Mouse (Mus musculus): ENCODE results near the gene Cbx2. TPM values are rescaled to one million over a fixed set of nuclear protein-coding genes. Genes with fewer than 3 reads are reported as not detected.
A peak's percentile ranks its signal among the peaks of the same experiment; 100 is the strongest.

The Cbx2 gene
- polyA plus RNA-seq, 1 experiment: 10.2 TPM

- no peak for TF ChIP-seq TCF12 (IDR thresholded peaks at IDR 0.05; ENCODE audit: insufficient read depth, poor library complexity, severe bottlenecking)
- TF ChIP-seq CEBPB (IDR thresholded peaks at IDR 0.05; ENCODE audit: insufficient read depth, poor library complexity, severe bottlenecking): no peak
- no peak for TF ChIP-seq POLR2A (IDR thresholded peaks at IDR 0.05; ENCODE audit: insufficient read length, low read depth)
- no peak for TF ChIP-seq SRF (IDR thresholded peaks at IDR 0.05; ENCODE audit: control insufficient read depth, insufficient read length, low read depth)
- TF ChIP-seq TCF3 (IDR thresholded peaks at IDR 0.05; ENCODE audit: insufficient read length, low read depth): no peak
- TF ChIP-seq MYOG (IDR thresholded peaks at IDR 0.05; ENCODE audit: control insufficient read depth in 1 of 3, insufficient read depth in 1 of 3, insufficient read length in 2 of 3, low read depth in 2 of 3): no peak
- H3K4me3 ChIP-seq: no peak overlapping the region
- H3K36me3 ChIP-seq (ENCODE audit: control insufficient read depth, insufficient read depth): no peaks in the 10 kb centered on the region
- no peaks in the 10 kb centered on the region for H3K79me2 ChIP-seq (ENCODE audit: control insufficient read depth, insufficient read depth)
- peaks cover 38% of the 10 kb centered on the region for H3K27me3 ChIP-seq (ENCODE audit: control insufficient read depth, insufficient read depth, insufficient read length)
- H3K4me2 ChIP-seq (ENCODE audit: low read depth): peak overlapping the region; percentile 22
- H3ac ChIP-seq (ENCODE audit: control insufficient read depth, insufficient read length): no peak overlapping the region
Observed at GRCm38 (mm10) chr11:118981012-118981776, 41.6 kb upstream of the Cbx2 start.

GRCm38 (mm10) chr11:118982593-118983113 lies 40.1 kb upstream of the Cbx2 start:
- no peak overlapping the region for H3K4me3 ChIP-seq
- H3K4me2 ChIP-seq (ENCODE audit: low read depth): no peak overlapping the region
- TF ChIP-seq USF1 (IDR thresholded peaks at IDR 0.05; ENCODE audit: low read depth) (no peak), POLR2AphosphoS2 (IDR thresholded peaks at IDR 0.05; ENCODE audit: insufficient read length, low read depth) (no peak), POLR2A (IDR thresholded peaks at IDR 0.05; ENCODE audit: insufficient read length, low read depth) (no peak), REST (IDR thresholded peaks at IDR 0.05; ENCODE audit: insufficient read depth, insufficient read length) (no peak), E2F4 (IDR thresholded peaks at IDR 0.05; ENCODE audit: insufficient read depth) (no peak), MYOD1 (IDR thresholded peaks at IDR 0.05; ENCODE audit: control insufficient read depth in 1 of 3, insufficient read length in 2 of 3, low read depth in 2 of 3) (no peak), MAX (IDR thresholded peaks at IDR 0.05; ENCODE audit: low read depth) (no peak), TCF12 (IDR thresholded peaks at IDR 0.05; ENCODE audit: insufficient read depth, poor library complexity, severe bottlenecking) (no peak), MYOG (IDR thresholded peaks at IDR 0.05; ENCODE audit: control insufficient read depth in 1 of 3, insufficient read depth in 1 of 3, insufficient read length in 2 of 3, low read depth in 2 of 3) (no peak), SRF (IDR thresholded peaks at IDR 0.05; ENCODE audit: control insufficient read depth, insufficient read length, low read depth) (no peak), TCF3 (IDR thresholded peaks at IDR 0.05; ENCODE audit: insufficient read length, low read depth) (no peak), CEBPB (IDR thresholded peaks at IDR 0.05; ENCODE audit: insufficient read depth, poor library complexity, severe bottlenecking) (no peak)
- no peaks in the 10 kb centered on the region for H3K79me2 ChIP-seq (ENCODE audit: control insufficient read depth, insufficient read depth)
- no peak overlapping the region for H3ac ChIP-seq (ENCODE audit: control insufficient read depth, insufficient read length)
- H3K27me3 ChIP-seq (ENCODE audit: control insufficient read depth, insufficient read depth, insufficient read length): peaks cover 32% of the 10 kb centered on the region
- H3K36me3 ChIP-seq (ENCODE audit: control insufficient read depth, insufficient read depth): no peaks in the 10 kb centered on the region

- TF ChIP-seq SRF (IDR thresholded peaks at IDR 0.05; ENCODE audit: control insufficient read depth, insufficient read length, low read depth) (no peak), POLR2AphosphoS2 (IDR thresholded peaks at IDR 0.05; ENCODE audit: insufficient read length, low read depth) (no peak), CEBPB (IDR thresholded peaks at IDR 0.05; ENCODE audit: insufficient read depth, poor library complexity, severe bottlenecking) (no peak)
- Histone ChIP-seq H3K4me3 (no peak overlapping the region), H3K4me2 (ENCODE audit: low read depth) (no peak overlapping the region), H3K27me3 (ENCODE audit: control insufficient read depth, insufficient read depth, insufficient read length) (peaks cover 12% of the 10 kb centered on the region), H3K36me3 (ENCODE audit: control insufficient read depth, insufficient read depth) (no peaks in the 10 kb centered on the region), H3ac (ENCODE audit: control insufficient read depth, insufficient read length) (no peak overlapping the region), H3K79me2 (ENCODE audit: control insufficient read depth, insufficient read depth) (no peaks in the 10 kb centered on the region)
Observed at GRCm38 (mm10) chr11:118985571-118985970, 37.2 kb upstream of the Cbx2 start.

DNA sequence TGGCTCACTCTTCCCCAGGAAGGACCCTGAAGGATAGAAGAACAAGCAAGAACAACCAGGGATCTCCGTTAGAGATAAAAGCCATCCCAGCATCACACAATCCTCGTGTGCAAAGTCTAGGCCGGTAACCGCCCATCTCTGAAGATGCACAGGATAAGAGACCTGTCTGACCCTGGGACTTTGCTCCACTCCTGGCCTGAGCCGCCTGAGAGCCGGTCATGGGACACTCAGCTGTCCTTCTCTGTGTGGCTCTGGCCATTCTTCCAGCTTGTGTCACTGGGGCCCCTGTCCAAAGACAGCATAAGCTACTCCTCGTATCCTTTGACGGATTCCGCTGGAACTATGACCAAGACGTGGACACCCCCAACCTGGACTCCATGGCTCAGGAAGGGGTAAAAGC lies 34.8 kb upstream of the Cbx2 start, which contains the start of gene Enpp7:
Enpp7 (plus strand) TSS at position 190 of the 400 bp plus-strand sequence.
- Histone ChIP-seq H3K4me3 (no peak within 1 kb of the TSS), H3ac (ENCODE audit: control insufficient read depth, insufficient read length) (no peak within 1 kb of the TSS), H3K36me3 (ENCODE audit: control insufficient read depth, insufficient read depth) (no peaks in the 10 kb centered on the region), H3K4me2 (ENCODE audit: low read depth) (no peak within 1 kb of the TSS), H3K79me2 (ENCODE audit: control insufficient read depth, insufficient read depth) (no peaks in the 10 kb centered on the region), H3K27me3 (ENCODE audit: control insufficient read depth, insufficient read depth, insufficient read length) (peaks cover 1% of the 10 kb centered on the region)
- TF ChIP-seq MAX (IDR thresholded peaks at IDR 0.05; ENCODE audit: low read depth) (no peak), TCF3 (IDR thresholded peaks at IDR 0.05; ENCODE audit: insufficient read length, low read depth) (no peak), MYOD1 (IDR thresholded peaks at IDR 0.05; ENCODE audit: control insufficient read depth in 1 of 3, insufficient read length in 2 of 3, low read depth in 2 of 3) (no peak), USF1 (IDR thresholded peaks at IDR 0.05; ENCODE audit: low read depth) (no peak), POLR2AphosphoS2 (IDR thresholded peaks at IDR 0.05; ENCODE audit: insufficient read length, low read depth) (no peak), E2F4 (IDR thresholded peaks at IDR 0.05; ENCODE audit: insufficient read depth) (no peak), CEBPB (IDR thresholded peaks at IDR 0.05; ENCODE audit: insufficient read depth, poor library complexity, severe bottlenecking) (no peak), REST (IDR thresholded peaks at IDR 0.05; ENCODE audit: insufficient read depth, insufficient read length) (no peak), POLR2A (IDR thresholded peaks at IDR 0.05; ENCODE audit: insufficient read length, low read depth) (no peak)

DNA sequence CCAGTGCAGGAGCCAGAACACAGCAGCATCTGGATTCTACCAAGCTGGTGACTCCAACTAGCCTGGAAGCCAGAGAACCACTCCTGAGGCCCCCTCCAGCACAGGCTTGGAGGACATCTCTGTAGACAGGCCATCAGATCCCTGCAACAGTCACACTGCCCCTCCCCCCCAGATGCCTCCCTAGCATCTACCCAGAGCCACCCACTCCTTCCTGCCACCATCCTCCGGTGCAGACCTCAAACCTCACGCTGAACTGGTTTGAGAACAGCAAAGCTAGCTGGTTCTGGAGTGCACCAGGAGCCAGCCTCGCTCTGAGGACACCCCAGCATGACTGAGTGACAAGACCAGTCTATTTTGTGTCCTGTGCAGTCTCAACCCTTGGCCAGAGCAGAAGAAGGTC lies 30.0 kb upstream of the Cbx2 start:
- Histone ChIP-seq H3K36me3 (ENCODE audit: control insufficient read depth, insufficient read depth) (no peaks in the 10 kb centered on the region), H3K27me3 (ENCODE audit: control insufficient read depth, insufficient read depth, insufficient read length) (peaks cover 12% of the 10 kb centered on the region), H3K4me2 (ENCODE audit: low read depth) (no peak overlapping the region), H3K79me2 (ENCODE audit: control insufficient read depth, insufficient read depth) (no peaks in the 10 kb centered on the region), H3ac (ENCODE audit: control insufficient read depth, insufficient read length) (no peak overlapping the region), H3K4me3 (no peak overlapping the region)
- TF ChIP-seq SRF (IDR thresholded peaks at IDR 0.05; ENCODE audit: control insufficient read depth, insufficient read length, low read depth) (no peak), TCF3 (IDR thresholded peaks at IDR 0.05; ENCODE audit: insufficient read length, low read depth) (no peak), TCF12 (IDR thresholded peaks at IDR 0.05; ENCODE audit: insufficient read depth, poor library complexity, severe bottlenecking) (no peak), E2F4 (IDR thresholded peaks at IDR 0.05; ENCODE audit: insufficient read depth) (no peak), MAX (IDR thresholded peaks at IDR 0.05; ENCODE audit: low read depth) (no peak), POLR2A (IDR thresholded peaks at IDR 0.05; ENCODE audit: insufficient read length, low read depth) (no peak), CEBPB (IDR thresholded peaks at IDR 0.05; ENCODE audit: insufficient read depth, poor library complexity, severe bottlenecking) (no peak), POLR2AphosphoS2 (IDR thresholded peaks at IDR 0.05; ENCODE audit: insufficient read length, low read depth) (no peak), REST (IDR thresholded peaks at IDR 0.05; ENCODE audit: insufficient read depth, insufficient read length) (no peak)
